Mouse (Mus musculus): ENCODE data around the gene Ankrd34b.

- TF ChIP-seq CTCF (IDR thresholded peaks at IDR 0.05; ENCODE audit: insufficient read depth, low read length): no peak
- no peak for TF ChIP-seq POLR2A (IDR thresholded peaks at IDR 0.05; ENCODE audit: borderline replicate concordance, extremely low read depth, low read depth, low read length)
Measured at GRCm38 (mm10) chr13:92470151-92470550, 44.5 kb downstream of the Ankrd34b start.
